Comparison of ENCODE assay signal across 8 mouse cellular contexts in the genomic region with DNA sequence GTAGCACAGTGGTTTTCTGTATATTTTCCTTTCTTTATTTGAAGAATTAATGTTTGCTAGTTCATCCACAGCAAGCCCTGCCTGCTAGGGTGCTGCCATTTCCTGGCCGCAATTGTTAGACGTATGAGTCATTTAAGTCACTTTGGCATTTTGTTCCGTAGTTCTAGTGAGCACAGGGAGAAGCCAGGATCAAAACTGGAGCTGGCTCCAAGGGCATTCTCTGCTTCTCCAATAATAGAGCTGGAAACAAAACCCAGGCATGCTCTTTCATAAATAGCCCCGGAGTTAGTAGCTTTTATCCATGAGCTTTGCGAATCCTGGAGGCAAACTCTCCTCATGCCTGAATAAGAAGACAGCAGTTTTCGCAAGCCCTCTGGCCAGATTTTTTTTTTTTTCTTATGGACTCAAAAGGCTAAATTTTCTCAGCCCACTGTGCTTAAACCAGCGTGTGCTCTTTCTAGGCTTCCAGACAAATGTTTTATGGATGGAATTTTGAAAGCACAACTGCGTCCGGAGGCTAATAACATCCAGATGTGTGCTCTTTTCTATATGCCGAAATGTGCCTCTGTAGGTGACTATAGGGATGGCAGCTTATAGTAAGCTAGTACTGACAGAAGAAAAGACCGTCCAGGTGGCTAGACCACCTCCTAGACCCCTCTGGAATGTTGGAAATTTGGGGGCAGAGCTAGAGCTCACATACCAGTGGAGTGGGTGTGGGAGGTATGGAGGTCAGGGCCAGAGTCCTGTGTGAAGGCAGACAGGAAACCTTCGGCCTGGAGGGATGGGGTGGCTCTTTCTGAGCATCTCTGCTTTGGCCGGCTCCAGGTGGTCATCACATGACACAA. TPM values are rescaled to one million over a fixed set of nuclear protein-coding genes. Genes with fewer than 3 reads are reported as not detected.
A peak's percentile ranks its signal among the peaks of the same experiment; 100 is the strongest.
DNase-seq lines count a peak whose midpoint lies in the region; ATAC-seq and TF ChIP-seq lines count a peak whose summit lies in the region.

No protein-coding gene starts in this region.

- H3K36me3 ChIP-seq in hindbrain, embryonic 11.5 days (ENCODE audit: control insufficient read depth, insufficient read depth, low read length), result no peaks in the 10 kb centered on the region

- H3K4me1 ChIP-seq in cerebellum, adult 2 months (ENCODE audit: control insufficient read depth, insufficient read depth, low read length), result no peaks in the 10 kb centered on the region
- peaks cover 16% of the 10 kb centered on the region for H3K4me1 ChIP-seq in embryonic fibroblast, embryonic 13.5 days (ENCODE audit: control insufficient read depth, insufficient read depth, low read length)
- no peaks in the 10 kb centered on the region; the same call in 1 of the 2 replicates for H3K4me1 ChIP-seq in hindbrain, embryonic 11.5 days (replicated peaks; ENCODE audit: control insufficient read depth, insufficient read depth, low read length)

- H3K27me3 ChIP-seq in cerebellum, adult 2 months (ENCODE audit: control insufficient read depth, insufficient read depth, low read length), result no peaks in the 10 kb centered on the region
- peaks cover 3% of the 10 kb centered on the region; the same call in 1 of the 2 replicates for H3K27me3 ChIP-seq in hindbrain, embryonic 11.5 days (ENCODE audit: control insufficient read depth, insufficient read depth, low read length)

- no peak for TF ChIP-seq POLR2A in cerebellum, adult 2 months (IDR thresholded peaks at IDR 0.05; ENCODE audit: borderline replicate concordance, insufficient read depth, low read length)
- no peak; the same call in 1 of the 2 replicates for TF ChIP-seq POLR2A in embryonic fibroblast, embryonic 13.5 days (IDR thresholded peaks at IDR 0.05; ENCODE audit: low read depth, low read length)

- H3K27ac ChIP-seq in cerebellum, adult 2 months (ENCODE audit: insufficient read depth, low read length), result no peak overlapping the region
- peak overlapping the region; percentile 96 for H3K27ac ChIP-seq in embryonic fibroblast, embryonic 13.5 days (ENCODE audit: insufficient read depth, low read length)
- H3K27ac ChIP-seq in hindbrain, embryonic 11.5 days (ENCODE audit: low read depth, low read length), result peak overlapping the region; percentile 24; the same call in 1 of the 2 replicates

- H3K9ac ChIP-seq in hindbrain, embryonic 11.5 days (ENCODE audit: low read depth, low read length), result peak overlapping the region; percentile 76

- peak; percentile 24; the same call in 1 of the 2 replicates for TF ChIP-seq CTCF in cerebellum, adult 2 months (IDR thresholded peaks at IDR 0.05; ENCODE audit: borderline replicate concordance, insufficient read depth, low read depth, low read length)
- no peak for TF ChIP-seq CTCF in embryonic fibroblast, embryonic 13.5 days (IDR thresholded peaks at IDR 0.05; ENCODE audit: borderline replicate concordance, insufficient read depth, low read length)

- DNase-seq in cerebellum, adult 2 months, result no peak
- DNase-seq in cerebellum, postnatal 4 days (ENCODE audit: low spot score in 2 of 2), result no peak
- DNase-seq in hindbrain, embryonic 11.5 days (ENCODE audit: low spot score), result no peak
- peak; percentile 84 for DNase-seq in mesoderm, embryonic 11.5 days (ENCODE audit: low read depth, low spot score)
- no peak for DNase-seq in kidney, postnatal 14 days
- no peak for DNase-seq in spleen, postnatal 14 days (ENCODE audit: low spot score in 2 of 2)

- no peaks in the 10 kb centered on the region for H3K9me3 ChIP-seq in hindbrain, embryonic 11.5 days (ENCODE audit: control insufficient read depth, low read length)

- peak; percentile 44 for ATAC-seq in CD4-positive, CD25-positive, alpha-beta regulatory T cell, adult 4 months
- peak; percentile 81 for ATAC-seq in hindbrain, embryonic 11.5 days (ENCODE audit: low FRiP score)

- H3K4me2 ChIP-seq in hindbrain, embryonic 11.5 days (replicated peaks; ENCODE audit: low read depth, low read length), result peak overlapping the region; percentile 98

- 12% methylated on average over 13 of the region's 13 CpGs for WGBS in cerebellum, adult 2 months
- 28% methylated on average over 13 of the region's 13 CpGs for WGBS in hindbrain, embryonic 11.5 days

- peak overlapping the region; percentile 71 for H3K4me3 ChIP-seq in cerebellum, adult 2 months (replicated peaks; ENCODE audit: insufficient read depth, low read depth, low read length)
- peak overlapping the region; percentile 23 for H3K4me3 ChIP-seq in embryonic fibroblast, embryonic 13.5 days (ENCODE audit: insufficient read depth, low read length)
- peak overlapping the region; percentile 61 for H3K4me3 ChIP-seq in hindbrain, embryonic 11.5 days (ENCODE audit: low read depth, low read length)

RNA-seq across cellular contexts. Expression of gene Gsto1, which starts 0.6 kb away (rescaled TPM):
- 40.5 and 42.1 TPM in 2 replicates for polyA plus RNA-seq in cerebellum, adult 2 months (2012; rRNA removed)
- polyA plus RNA-seq in CD4-positive, CD25-positive, alpha-beta regulatory T cell, adult 4 months (2017; shearing (Covaris generic)), result 10 to 100 TPM; 32.4 to 36.4 TPM
- polyA plus RNA-seq in embryonic fibroblast, embryonic 13.5 days (2011; ENCODE audit: insufficient read length, low read depth, missing spikeins), result 340 and 673 TPM in 2 replicates
- 105 and 116 TPM in 2 replicates for polyA plus RNA-seq in hindbrain, embryonic 11.5 days (2014; fragmentation: Nextera tagmentation; extraction: Ambion mirVana)

RNA-seq across cellular contexts. Expression of gene Gsto2, which starts 11.2 kb away (rescaled TPM):
- 2.5 and 2.9 TPM in 2 replicates for polyA plus RNA-seq in cerebellum, adult 2 months (2012; rRNA removed)
- under 1 TPM in 1 of 2 experiments, not detected in 1; 0.95 TPM for polyA plus RNA-seq in CD4-positive, CD25-positive, alpha-beta regulatory T cell, adult 4 months (2017; shearing (Covaris generic))
- polyA plus RNA-seq in embryonic fibroblast, embryonic 13.5 days (2011; ENCODE audit: insufficient read length, low read depth, missing spikeins), result 0.98 and 3.5 TPM in 2 replicates
- polyA plus RNA-seq in hindbrain, embryonic 11.5 days (2014; fragmentation: Nextera tagmentation; extraction: Ambion mirVana), result 0.77 and 1.4 TPM in 2 replicates
